Mouse (Mus musculus) liver, embryonic 14.5 days (tissue): ENCODE data around the gene Lsp1. TPM values are rescaled to one million over a fixed set of nuclear protein-coding genes. Genes with fewer than 3 reads are reported as not detected.

ENCODE experiments used
- ATAC-seq: fragments of 200-750 bp; cut with Nextera tagmentation; 2 replicates; pipeline ENCODE4 v1.8.0; 2017; ENCODE audit warnings: moderate number of reproducible peaks, mild to moderate bottlenecking, moderate library complexity; ENCODE audit not compliant: insufficient read depth
- DNase-seq, 3 experiments: peaks; one replicate each; pipeline ENCODE4 v3.0.0-alpha.2; 2012 to 2013; ENCODE audit warnings: low read depth in 3 of 3, low spot score in 3 of 3
- H3K27ac ChIP-seq: fragments of 300-500 bp; sonication (generic); 2 replicates; pipeline ENCODE4 v1.5.1; 2014; ENCODE audit warnings: moderate library complexity, mild to moderate bottlenecking, control low read depth, inconsistent platforms
- H3K27me3 ChIP-seq: fragments of 300-500 bp; sonication (generic); 2 replicates; pipeline ENCODE4 v1.6.1; 2014; ENCODE audit warnings: mild to moderate bottlenecking, low read length, moderate library complexity; ENCODE audit not compliant: control insufficient read depth, insufficient read depth
- H3K36me3 ChIP-seq: fragments of 300-500 bp; sonication (generic); replicated peaks from 2 replicates; pipeline ENCODE4 v1.6.1; 2014; ENCODE audit warnings: low read depth; ENCODE audit not compliant: control insufficient read depth, insufficient read depth
- H3K4me1 ChIP-seq, 2 experiments: fragments of 200-500 bp in 1 of 2; fragments of 300-500 bp in 1 of 2; sonication (generic) in 1 of 2; replicated peaks; 2 replicates each; pipeline ENCODE4 v1.6.1; 2012 to 2014; ENCODE audit warnings: antibody characterized with exemption in 1 of 2, inconsistent platforms in 1 of 2, low read length in 1 of 2; ENCODE audit not compliant: control insufficient read depth in 2 of 2, insufficient read depth in 2 of 2
- H3K4me2 ChIP-seq: fragments of 300-500 bp; sonication (generic); 2 replicates; pipeline ENCODE4 v1.6.1; 2014; ENCODE audit warnings: low read depth, mild to moderate bottlenecking, control low read depth, moderate library complexity
- H3K4me3 ChIP-seq, 2 experiments: fragments of 200-500 bp in 1 of 2; fragments of 300-500 bp in 1 of 2; sonication (generic) in 1 of 2; 2 replicates each; pipeline ENCODE4 v1.5.1; 2012 to 2014; ENCODE audit warnings: low read depth in 2 of 2, low read length in 2 of 2, mild to moderate bottlenecking in 2 of 2, control low read depth in 1 of 2, inconsistent platforms in 1 of 2, moderate library complexity in 1 of 2; ENCODE audit not compliant: insufficient read depth in 1 of 2
- H3K9ac ChIP-seq: fragments of 300-500 bp; sonication (generic); replicated peaks from 2 replicates; pipeline ENCODE4 v1.6.1; 2014; ENCODE audit warnings: mild to moderate bottlenecking, control low read depth, moderate library complexity
- H3K9me3 ChIP-seq: fragments of 300-500 bp; sonication (generic); 2 replicates; pipeline ENCODE4 v1.6.1; 2016; ENCODE audit warnings: low read length, mixed read lengths; ENCODE audit not compliant: control insufficient read depth
- CTCF ChIP-seq: IDR thresholded peaks from 2 replicates; pipeline ENCODE4 v1.5.1; 2016; ENCODE audit warnings: antibody characterized with exemption, low read depth, control low read depth
- EP300 ChIP-seq: IDR thresholded peaks from 2 replicates; pipeline ENCODE4 v1.6.1; 2016; ENCODE audit warnings: antibody characterized with exemption, low read depth
- WGBS: fragments of 180-500 bp; shearing (Covaris S2); extraction: QIAGEN DNeasy Blood & Tissue Kit; methylation state at CpG from one replicate; pipeline ENCODE4 v1.1.7; 2014; ENCODE audit not compliant: insufficient replicate concordance; 5-methylcytosine and 5-hydroxymethylcytosine counted together
- polyA plus RNA-seq, 2 experiments: library from polyadenylated mRNA; depleted of rRNA in 1 of 2; stranded (reverse) in 1 of 2; unstranded in 1 of 2; fragments of >200 nt; fragmentation: Nextera tagmentation in 1 of 2; extraction: Ambion mirVana in 1 of 2; gene quantifications; 2 replicates each; pipeline versions ENCODE4 v1.2.1 to v1.2.3; 2012 to 2014

Gene Lsp1
- polyA plus RNA-seq, 2 experiments: 13.3 to 15.2 TPM

DNA sequence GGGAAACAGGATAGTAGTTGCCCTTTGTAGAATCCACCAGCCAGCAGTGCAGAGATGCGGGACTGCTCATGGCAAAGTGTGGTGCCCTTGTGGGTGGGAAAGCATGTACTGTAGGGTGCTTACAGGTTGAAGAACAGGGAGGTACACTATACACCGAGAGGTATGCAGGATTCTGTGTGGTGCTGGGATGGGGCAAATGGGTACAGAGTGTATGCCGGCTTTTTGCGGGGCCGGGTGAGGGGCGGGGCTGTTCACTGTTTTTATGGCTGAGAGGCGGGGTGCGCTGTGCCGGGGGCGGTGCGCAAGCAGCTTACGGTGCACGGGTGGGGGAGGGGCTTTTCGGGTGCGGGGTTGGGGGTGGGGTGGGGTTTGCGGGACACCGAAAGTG lies 72.1 kb downstream of the Lsp1 start, which contains the start of gene Mrpl23:
Gene Mrpl23 (plus strand): TSS at position 16 of the 388 bp plus-strand sequence.
- Histone ChIP-seq H3K4me1 (peaks cover 15 to 41% of the 10 kb centered on the region in 2 experiments), H3K4me2 (peak within 1 kb of the TSS; percentile 76), H3K36me3 (no peaks in the 10 kb centered on the region), H3K9me3 (no peaks in the 10 kb centered on the region), H3K27ac (peak within 1 kb of the TSS; percentile 46), H3K27me3 (no peaks in the 10 kb centered on the region), H3K4me3 (peak within 1 kb of the TSS; percentile 62 to 78), H3K9ac (peak within 1 kb of the TSS; percentile 77)
- WGBS: 4% methylated on average over 17 of the region's 17 CpGs
- DNase-seq: no peak
- TF ChIP-seq CTCF (no peak), EP300 (no peak)
- peak; percentile 34; the same call in 1 of the 2 replicates for ATAC-seq

DNA sequence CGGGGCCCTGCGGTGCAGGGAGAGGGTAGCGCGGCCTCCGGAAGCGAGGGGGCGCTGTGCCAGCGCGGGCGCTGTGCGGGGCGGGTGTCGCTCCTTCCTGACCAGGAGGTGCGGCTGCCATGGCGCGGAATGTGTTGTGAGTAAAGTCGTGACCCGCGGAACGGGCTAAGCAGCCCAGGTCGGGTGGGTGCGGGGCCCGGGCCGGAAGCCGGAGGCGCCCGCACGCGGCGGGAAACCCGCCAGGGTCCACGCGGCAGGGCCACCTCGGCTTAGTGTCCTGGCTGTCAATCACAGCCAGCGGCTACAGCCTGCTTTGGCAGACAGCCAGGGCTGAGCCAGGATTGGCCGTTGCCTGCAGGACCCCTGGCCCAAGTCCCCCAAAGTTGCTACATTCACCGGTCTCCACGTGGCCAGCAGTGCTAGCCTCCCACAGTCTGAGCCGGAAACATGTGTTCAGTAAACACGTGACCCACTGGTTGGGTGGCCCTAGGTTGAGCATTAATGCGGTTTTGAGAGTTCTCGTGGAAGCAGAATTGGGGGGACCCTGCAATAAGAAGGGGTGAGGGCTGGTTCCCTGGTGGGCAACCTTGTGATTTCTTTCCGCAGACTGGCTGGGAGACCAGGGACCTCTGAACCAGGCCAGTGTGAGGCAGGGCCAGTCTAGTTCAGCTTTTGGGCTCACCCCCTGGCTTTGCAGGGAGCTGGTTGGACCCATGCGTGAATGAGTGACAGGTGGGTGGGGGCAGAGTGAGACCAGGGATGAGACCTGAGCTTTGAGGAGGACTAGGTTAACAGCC lies 72.6 kb downstream of the Lsp1 start:
- WGBS: under 1% methylated on average over 37 of the region's 44 CpGs
- 0 out of 2 replicates have a peak, but pooled peaks have one; percentile 15 for TF ChIP-seq EP300
- TF ChIP-seq CTCF: peak; percentile 83

DNA sequence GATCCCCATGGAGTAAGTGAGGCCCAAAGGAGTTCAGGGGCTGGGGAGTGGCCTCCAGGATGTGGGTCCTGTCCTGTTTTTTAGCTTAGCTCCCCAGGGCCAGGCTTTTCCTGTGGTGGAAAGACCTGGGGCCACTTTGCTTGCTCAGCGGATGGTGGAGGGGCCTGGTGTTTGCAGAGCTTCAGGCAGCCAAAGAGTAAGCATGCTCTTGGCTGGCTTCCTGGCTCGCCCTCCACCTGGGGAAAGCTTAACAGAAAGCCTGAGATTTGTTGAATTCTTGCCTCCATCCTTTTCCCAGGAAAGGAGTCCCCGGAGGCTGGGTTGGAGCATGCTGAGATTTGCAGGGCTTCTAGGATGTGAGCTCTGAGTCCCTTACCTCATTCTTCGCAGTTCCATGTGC lies 74.5 kb downstream of the Lsp1 start:
- H3K27me3 ChIP-seq: no peaks in the 10 kb centered on the region
- WGBS: 71% methylated on average over 4 of the region's 4 CpGs
- H3K9ac ChIP-seq: no peak overlapping the region
- no peak for TF ChIP-seq CTCF
- no peak for TF ChIP-seq EP300
- no peaks in the 10 kb centered on the region for H3K36me3 ChIP-seq
- DNase-seq (no peak), ATAC-seq (no peak)
- H3K27ac ChIP-seq: peak overlapping the region; percentile 44; the same call in 1 of the 2 replicates
- H3K4me2 ChIP-seq: no peak overlapping the region
- H3K4me1 ChIP-seq: peaks cover 9 to 44% of the 10 kb centered on the region in 2 experiments
- no peaks in the 10 kb centered on the region for H3K9me3 ChIP-seq
- no peak overlapping the region for H3K4me3 ChIP-seq

More for the DNA sequence above, 72.6 kb downstream of the Lsp1 start:
- peak overlapping the region; percentile 62 to 78 for H3K4me3 ChIP-seq
- ATAC-seq: peak; percentile 79
- peaks cover 15 to 41% of the 10 kb centered on the region in 2 experiments for H3K4me1 ChIP-seq
- peak; percentile 54 to 62 (median 60) for DNase-seq
- H3K36me3 ChIP-seq: no peaks in the 10 kb centered on the region
- peak overlapping the region; percentile 76 for H3K4me2 ChIP-seq
- no peaks in the 10 kb centered on the region for H3K27me3 ChIP-seq
- H3K9me3 ChIP-seq: no peaks in the 10 kb centered on the region
- H3K27ac ChIP-seq: peak overlapping the region; percentile 46
- H3K9ac ChIP-seq: peak overlapping the region; percentile 77

DNA sequence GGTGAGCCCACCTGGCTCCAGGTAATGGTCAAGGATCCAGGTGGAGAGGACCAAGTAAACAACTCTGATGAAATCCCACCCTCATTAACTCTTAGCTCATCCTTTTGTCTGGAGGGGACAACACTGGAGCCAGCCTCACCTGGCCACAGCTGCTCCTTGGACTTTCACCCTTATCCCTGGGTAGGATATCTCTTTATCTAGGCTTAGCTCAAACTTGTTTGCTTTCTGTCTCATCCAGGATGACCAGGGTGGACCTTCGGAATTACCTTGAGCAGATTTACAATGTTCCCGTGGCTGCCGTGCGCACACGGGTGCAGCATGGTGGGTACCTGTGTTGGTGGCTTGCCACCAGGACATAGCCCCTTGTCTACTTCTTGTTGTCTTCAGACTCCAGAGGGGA lies 75.2 kb downstream of the Lsp1 start:
- no peaks in the 10 kb centered on the region; the same call in 1 of the 2 replicates for H3K36me3 ChIP-seq
- no peaks in the 10 kb centered on the region for H3K27me3 ChIP-seq
- peaks cover 9 to 46% of the 10 kb centered on the region in 2 experiments for H3K4me1 ChIP-seq
- H3K4me3 ChIP-seq: no peak overlapping the region
- H3K27ac ChIP-seq: no peak overlapping the region
- no peaks in the 10 kb centered on the region for H3K9me3 ChIP-seq
- DNase-seq (no peak), ATAC-seq (no peak)
- TF ChIP-seq CTCF (no peak), EP300 (no peak)
- H3K9ac ChIP-seq: no peak overlapping the region
- H3K4me2 ChIP-seq: no peak overlapping the region
- 78% methylated on average over 5 of the region's 5 CpGs for WGBS

DNA sequence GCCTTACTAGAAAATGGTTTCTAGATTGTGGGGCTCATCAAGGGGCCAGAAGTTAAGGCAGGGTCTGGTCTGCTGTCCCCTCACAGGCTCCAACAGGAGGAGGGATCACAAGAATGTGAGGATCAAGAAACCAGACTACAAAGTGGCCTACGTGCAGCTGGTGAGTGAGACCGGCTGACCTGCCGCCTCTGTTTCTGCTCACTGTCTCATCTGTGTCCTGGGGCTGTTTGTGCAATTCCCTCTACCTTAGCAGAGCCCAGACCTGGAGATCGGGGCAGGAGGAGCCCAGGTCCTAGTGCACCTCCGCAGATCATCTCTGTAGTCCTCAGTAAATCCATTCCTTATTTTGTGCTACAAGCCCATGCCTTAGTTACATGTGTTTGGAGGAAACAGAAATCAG lies 76.6 kb downstream of the Lsp1 start:
- Histone ChIP-seq H3K27me3 (no peaks in the 10 kb centered on the region), H3K9me3 (no peaks in the 10 kb centered on the region), H3K27ac (no peak overlapping the region), H3K36me3 (no peaks in the 10 kb centered on the region; the same call in 1 of the 2 replicates), H3K4me1 (peaks cover 9 to 50% of the 10 kb centered on the region in 2 experiments), H3K4me2 (no peak overlapping the region), H3K9ac (no peak overlapping the region), H3K4me3 (no peak overlapping the region)
- TF ChIP-seq CTCF (no peak), EP300 (no peak)
- WGBS: 84% methylated on average over 5 of the region's 5 CpGs
- DNase-seq (no peak), ATAC-seq (no peak)
